Mouse (Mus musculus): Measurements from ENCODE around the gene Kcns3. TPM values are rescaled to one million over a fixed set of nuclear protein-coding genes. Genes with fewer than 3 reads are reported as not detected.

Gene Kcns3
- polyA plus RNA-seq (2014; fragmentation: Illumina TruSeq; extraction: RNeasy Lipid Tissue Mini Kit (QIAGEN cat#74804); ENCODE audit: low read depth, low replicate concordance) = 5.1 TPM

DNA sequence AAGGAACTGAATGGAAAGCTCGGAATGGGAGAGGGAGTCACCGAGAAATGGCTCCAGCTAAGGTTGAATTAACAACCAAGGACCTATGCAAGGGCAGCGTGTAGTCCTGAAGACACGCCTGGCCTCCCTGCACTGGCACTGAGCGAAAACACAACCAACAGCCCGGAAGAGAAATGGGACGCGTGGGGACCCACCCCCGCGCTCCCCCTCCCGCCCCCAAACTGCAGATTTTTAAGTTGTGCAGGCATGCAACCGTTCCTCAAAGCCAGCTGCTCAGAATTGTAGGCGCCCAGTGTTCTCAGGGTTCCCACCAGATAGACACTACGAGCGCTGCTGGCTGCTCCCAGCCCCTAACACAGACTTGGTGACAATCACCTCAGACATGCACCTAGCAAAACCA lies at the start of gene Kcns3:
TSS of gene Kcns3 (minus strand) at position 42 of the 400 bp plus-strand sequence.

Other genes starting within 250 kb of the Kcns3 start
- not detected for gene Msgn1, start 57.9 kb upstream of the Kcns3 start, polyA plus RNA-seq (2014; fragmentation: Illumina TruSeq; extraction: RNeasy Lipid Tissue Mini Kit (QIAGEN cat#74804); ENCODE audit: low read depth, low replicate concordance)
- gene Gen1, start 114.7 kb upstream of the Kcns3 start, polyA plus RNA-seq (2014; fragmentation: Illumina TruSeq; extraction: RNeasy Lipid Tissue Mini Kit (QIAGEN cat#74804); ENCODE audit: low read depth, low replicate concordance) = 11.7 TPM
- 126 TPM for gene Smc6, start 114.8 kb upstream of the Kcns3 start, polyA plus RNA-seq (2014; fragmentation: Illumina TruSeq; extraction: RNeasy Lipid Tissue Mini Kit (QIAGEN cat#74804); ENCODE audit: low read depth, low replicate concordance)

Data from sigmoid colon, adult 10 weeks (tissue).